Comparison of ENCODE assay signal across 8 mouse cellular contexts in genomic region chr9:86880113-86880972, GRCm38 (mm10). TPM values are rescaled to one million over a fixed set of nuclear protein-coding genes. Genes with fewer than 3 reads are reported as not detected.
DNase-seq lines count a peak whose midpoint lies in the region; ATAC-seq lines count a peak whose summit lies in the region.

TSS of gene Snap91 (minus strand) at chr9:86880654.

- H3K4me2 ChIP-seq in lung, embryonic 16.5 days (ENCODE audit: low read depth, low read length): peak within 1 kb of the TSS; percentile 99
- peak within 1 kb of the TSS; percentile 98 for H3K4me2 ChIP-seq in limb, embryonic 13.5 days (replicated peaks)

- peak within 1 kb of the TSS; percentile 57 for H3K9ac ChIP-seq in lung, embryonic 16.5 days (ENCODE audit: low read length)
- H3K9ac ChIP-seq in limb, embryonic 13.5 days: peak within 1 kb of the TSS; percentile 72

- H3K36me3 ChIP-seq in lung, embryonic 16.5 days (ENCODE audit: control insufficient read depth, insufficient read depth, low read length): no peaks in the 10 kb centered on the region
- H3K36me3 ChIP-seq in limb, embryonic 13.5 days: no peaks in the 10 kb centered on the region

- H3K27ac ChIP-seq in lung, embryonic 16.5 days (ENCODE audit: low read length): no peak within 1 kb of the TSS
- no peak within 1 kb of the TSS for H3K27ac ChIP-seq in limb, embryonic 13.5 days

- DNase-seq in lung, adult 18-20 months: no peak
- DNase-seq in cerebellum, postnatal 10 days: peak; percentile 96
- peak; percentile 86 to 89 for DNase-seq in frontal cortex, postnatal 10 days (ENCODE audit: low spot score in 2 of 2)
- DNase-seq in kidney, adult 9 months: peak; percentile 4
- peak; percentile 80 for DNase-seq in retina, adult 2 months (ENCODE audit: low read depth, low spot score)
- no peak for DNase-seq in c-Kit-positive CD71-positive TER-119-positive erythroid progenitor cells, embryonic 14.5 days (ENCODE audit: low spot score)

- no peaks in the 10 kb centered on the region for H3K9me3 ChIP-seq in lung, embryonic 16.5 days (ENCODE audit: control insufficient read depth, low read length)
- no peaks in the 10 kb centered on the region for H3K9me3 ChIP-seq in limb, embryonic 13.5 days

- H3K4me3 ChIP-seq in lung, embryonic 16.5 days (ENCODE audit: low read length): peak within 1 kb of the TSS; percentile 70
- peak within 1 kb of the TSS; percentile 79 for H3K4me3 ChIP-seq in limb, embryonic 13.5 days

- H3K4me1 ChIP-seq in lung, embryonic 16.5 days (replicated peaks; ENCODE audit: control insufficient read depth, insufficient read depth, low read length): peaks cover 13% of the 10 kb centered on the region
- peaks cover 8% of the 10 kb centered on the region for H3K4me1 ChIP-seq in limb, embryonic 13.5 days

- ATAC-seq in lung, embryonic 16.5 days (ENCODE audit: low read depth): peak; percentile 78
- peak; percentile 90 for ATAC-seq in limb, embryonic 13.5 days (ENCODE audit: low FRiP score, low read depth)

- under 1% methylated on average over 71 of the region's 104 CpGs for WGBS in lung, embryonic 16.5 days
- WGBS in limb, embryonic 13.5 days: under 1% methylated on average over 94 of the region's 104 CpGs

- peaks cover 44% of the 10 kb centered on the region for H3K27me3 ChIP-seq in lung, embryonic 16.5 days (ENCODE audit: control insufficient read depth, insufficient read depth, low read depth, low read length)
- H3K27me3 ChIP-seq in limb, embryonic 13.5 days: peaks cover 58% of the 10 kb centered on the region

RNA-seq across cellular contexts. Expression of gene Snap91, which starts in this region (rescaled TPM):
- polyA plus RNA-seq in lung, embryonic 16.5 days (2015; fragmentation: Nextera tagmentation; extraction: Ambion mirVana): 3.3 and 4.9 TPM in 2 replicates
- 6.3 and 6.6 TPM in 2 replicates for polyA plus RNA-seq in limb, embryonic 13.5 days (2015; fragmentation: Nextera tagmentation; extraction: Ambion mirVana)

Comparison
In these comparisons a context has a peak if more than half of its experiments do, and no peak if none do; other contexts are left out.
1. DNase-seq: peak in cerebellum, postnatal 10 days (2 of 2), frontal cortex, postnatal 10 days (2 of 2), kidney, adult 9 months (single experiment) and retina, adult 2 months (single experiment); none in lung, adult 18-20 months (0 of 2) and c-Kit-positive CD71-positive TER-119-positive erythroid progenitor cells, embryonic 14.5 days (single experiment).